12 mouse cellular contexts compared by ENCODE assay signal in genomic region chr3:79066455-79067055, GRCm38 (mm10).
DNase-seq lines count a peak whose midpoint lies in the region; ATAC-seq and TF ChIP-seq lines count a peak whose summit lies in the region.
"Had no signal": no experiment of that assay in that cellular context is flagged by ENCODE, and none has a peak within 500 bp of the region (broad histone marks: within the 10 kb centered on the region; RNA-seq: fewer than 3 reads in every experiment).

No protein-coding gene starts in this region.

- no peak overlapping the region for H3K4me3 ChIP-seq in kidney, embryonic 14.5 days (ENCODE audit: low read length)
- H3K4me3 ChIP-seq in gastrocnemius, adult 2 months = no peak overlapping the region
- H3K4me3 ChIP-seq: limb, embryonic 13.5 days; neural tube, embryonic 12.5 days had no signal

- no peaks in the 10 kb centered on the region for H3K9me3 ChIP-seq in kidney, embryonic 14.5 days (ENCODE audit: control insufficient read depth, low read length)
- H3K9me3 ChIP-seq: limb, embryonic 13.5 days; neural tube, embryonic 12.5 days had no signal

- H3K27me3 ChIP-seq in kidney, embryonic 14.5 days (ENCODE audit: control insufficient read depth, insufficient read depth, low read length) = no peaks in the 10 kb centered on the region
- H3K27me3 ChIP-seq: limb, embryonic 13.5 days; neural tube, embryonic 12.5 days; Patski had no signal

- WGBS in kidney, embryonic 14.5 days = 90% methylated on average over 28 of the region's 28 CpGs

- H3K4me1 ChIP-seq in kidney, embryonic 14.5 days (ENCODE audit: control insufficient read depth, insufficient read depth, low read length) = no peaks in the 10 kb centered on the region
- H3K4me1 ChIP-seq: limb, embryonic 13.5 days; neural tube, embryonic 12.5 days had no signal

- peaks cover 32% of the 10 kb centered on the region for H3K36me3 ChIP-seq in kidney, embryonic 14.5 days (ENCODE audit: control insufficient read depth, insufficient read depth, low read length)

- peak; percentile 32; the same call in 1 of the 2 replicates for ATAC-seq in kidney, embryonic 14.5 days (ENCODE audit: low FRiP score, low TSS enrichment)
- ATAC-seq: intestine, embryonic 16.5 days; Patski had no signal

- H3K27ac ChIP-seq in kidney, embryonic 14.5 days (ENCODE audit: low read depth, low read length) = no peak overlapping the region
- no peak overlapping the region for H3K27ac ChIP-seq in gastrocnemius, adult 2 months
- H3K27ac ChIP-seq: limb, embryonic 13.5 days; neural tube, embryonic 12.5 days had no signal

- intact Hi-C loops in gastrocnemius, adult 2 months (cut with DNase I) = no loop called here

- DNase-seq in kidney, postnatal 36 days = no peak
- DNase-seq in ZHBTc4 (ENCODE audit: low read depth, low spot score) = peak; percentile 53
- DNase-seq in cerebellum, postnatal 10 days = peak; percentile 55 to 56
- peak; percentile 21 for DNase-seq in right cerebral cortex, postnatal 14 days
- no peak for DNase-seq in gastrocnemius, adult 2 months
- DNase-seq in B cell, adult 2 months = no peak
- DNase-seq: lung, postnatal 10 days had no signal

- no peak for TF ChIP-seq CTCF in gastrocnemius, adult 2 months (IDR thresholded peaks at IDR 0.05)

- no peak overlapping the region for H3K4me2 ChIP-seq in kidney, embryonic 14.5 days (replicated peaks; ENCODE audit: low read depth, low read length)
- H3K4me2 ChIP-seq: limb, embryonic 13.5 days; neural tube, embryonic 12.5 days had no signal

- H3K9ac ChIP-seq in kidney, embryonic 14.5 days (ENCODE audit: low read depth, low read length) = no peak overlapping the region
- H3K9ac ChIP-seq: limb, embryonic 13.5 days; neural tube, embryonic 12.5 days had no signal

Comparison
In these comparisons a context has a peak if more than half of its experiments do, and no peak if none do; other contexts are left out.
1. DNase-seq: peak in ZHBTc4 (single experiment), cerebellum, postnatal 10 days (2 of 2) and right cerebral cortex, postnatal 14 days (single experiment); none in kidney, postnatal 36 days (0 of 2), gastrocnemius, adult 2 months (single experiment) and B cell, adult 2 months (0 of 2).